Mouse (Mus musculus): ENCODE measurements around the gene Pef1. TPM values are rescaled to one million over a fixed set of nuclear protein-coding genes. Genes with fewer than 3 reads are reported as not detected.

Pef1 gene
- polyA plus RNA-seq, 1 experiment: 55.6 TPM

DNA sequence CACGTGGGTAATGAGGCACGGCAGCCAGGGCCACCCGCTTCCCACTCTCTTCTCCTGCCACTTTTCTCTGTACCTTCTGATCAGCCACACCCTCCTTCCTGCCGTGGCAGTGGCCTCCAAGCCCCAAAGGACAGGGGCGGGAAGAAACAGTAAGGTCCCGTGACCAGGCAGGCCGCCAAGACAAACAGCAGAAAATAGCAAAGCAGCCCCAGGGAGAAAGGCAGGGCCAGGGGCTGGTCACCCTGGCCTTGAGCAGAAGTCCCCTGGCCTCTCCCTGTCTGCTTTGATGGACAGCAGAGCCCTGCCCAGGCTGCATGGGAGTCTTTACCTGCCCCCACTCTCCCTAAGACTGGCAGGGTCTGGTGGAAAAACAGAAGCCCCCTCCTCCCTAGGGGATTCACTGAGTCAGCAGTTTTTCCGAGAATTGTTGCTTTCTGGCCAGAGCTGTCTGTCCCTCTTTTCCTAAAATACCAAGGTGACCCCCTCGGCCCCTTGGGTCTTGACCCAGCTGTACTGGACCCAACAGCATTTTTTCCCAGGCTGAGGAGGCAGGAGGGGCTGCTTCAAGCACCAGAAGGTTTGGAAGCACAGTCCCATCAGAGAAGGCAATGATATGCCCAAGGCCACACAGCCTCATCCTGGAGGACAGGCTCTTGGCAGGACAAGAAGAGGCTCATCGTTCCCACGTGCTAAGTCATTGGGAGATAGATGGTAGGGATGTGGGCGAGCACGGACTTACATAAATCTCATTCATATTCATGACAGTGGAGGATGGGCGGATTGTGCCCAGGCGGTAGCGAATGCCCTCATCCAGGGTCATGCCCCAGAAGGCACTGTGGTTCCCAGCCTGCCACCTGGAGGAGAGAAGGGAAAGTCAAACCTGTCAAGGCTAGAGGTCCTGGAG is 66.2 kb downstream of the Pef1 start:
- TF ChIP-seq POLR2A (IDR thresholded peaks at IDR 0.05; ENCODE audit: control insufficient read depth, low read depth, low read length) (no peak), CTCF (IDR thresholded peaks at IDR 0.05; ENCODE audit: control insufficient read depth, insufficient read depth, insufficient replicate concordance, low read depth, low read length) (peak; percentile 3; the same call in 1 of the 2 replicates)
- Histone ChIP-seq H3K4me3 (ENCODE audit: control insufficient read depth, low read depth, low read length) (no peak overlapping the region), H3K27ac (ENCODE audit: control insufficient read depth, insufficient read depth, low read depth, low read length) (peak overlapping the region; percentile 2; the same call in 1 of the 2 replicates), H3K27me3 (ENCODE audit: control insufficient read depth, insufficient read depth, low read length) (no peaks in the 10 kb centered on the region), H3K36me3 (ENCODE audit: control insufficient read depth, insufficient read depth, low read length) (no peaks in the 10 kb centered on the region), H3K4me1 (ENCODE audit: control insufficient read depth, insufficient read depth, low read length) (peaks cover 26% of the 10 kb centered on the region)

DNA sequence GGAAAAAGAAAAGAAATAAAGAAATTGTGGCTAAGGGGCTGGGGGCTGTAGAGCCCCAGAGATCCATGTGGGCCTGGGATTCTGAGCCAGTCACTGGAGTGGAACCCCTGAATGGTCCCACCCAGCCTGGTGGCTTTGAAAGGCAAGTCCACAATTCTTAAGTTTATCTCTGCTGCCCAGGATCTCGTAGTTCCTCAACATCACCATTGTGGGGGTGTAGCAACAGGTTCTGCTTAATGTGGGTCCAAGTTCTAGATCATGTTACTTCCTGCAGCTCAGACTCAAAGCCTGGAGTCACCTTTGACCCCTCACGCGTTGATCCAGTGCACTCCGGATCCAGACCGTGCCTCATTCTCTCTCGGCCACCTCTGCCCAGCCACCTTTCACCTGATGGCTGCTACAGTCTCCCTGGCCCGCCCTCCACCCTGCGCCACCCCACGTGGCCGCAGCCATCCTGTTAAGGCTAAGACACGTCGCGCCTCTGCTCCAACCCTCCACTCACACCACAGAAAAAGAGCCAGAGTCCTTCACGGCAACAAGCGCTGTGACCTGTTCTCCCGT is 67.1 kb downstream of the Pef1 start:
- no peak for TF ChIP-seq POLR2A (IDR thresholded peaks at IDR 0.05; ENCODE audit: control insufficient read depth, low read depth, low read length)
- TF ChIP-seq CTCF (IDR thresholded peaks at IDR 0.05; ENCODE audit: control insufficient read depth, insufficient read depth, insufficient replicate concordance, low read depth, low read length): no peak
- H3K4me1 ChIP-seq (ENCODE audit: control insufficient read depth, insufficient read depth, low read length): peaks cover 23% of the 10 kb centered on the region
- H3K27ac ChIP-seq (ENCODE audit: control insufficient read depth, insufficient read depth, low read depth, low read length): no peak overlapping the region
- no peaks in the 10 kb centered on the region for H3K27me3 ChIP-seq (ENCODE audit: control insufficient read depth, insufficient read depth, low read length)
- H3K4me3 ChIP-seq (ENCODE audit: control insufficient read depth, low read depth, low read length): no peak overlapping the region
- no peaks in the 10 kb centered on the region for H3K36me3 ChIP-seq (ENCODE audit: control insufficient read depth, insufficient read depth, low read length)

DNA sequence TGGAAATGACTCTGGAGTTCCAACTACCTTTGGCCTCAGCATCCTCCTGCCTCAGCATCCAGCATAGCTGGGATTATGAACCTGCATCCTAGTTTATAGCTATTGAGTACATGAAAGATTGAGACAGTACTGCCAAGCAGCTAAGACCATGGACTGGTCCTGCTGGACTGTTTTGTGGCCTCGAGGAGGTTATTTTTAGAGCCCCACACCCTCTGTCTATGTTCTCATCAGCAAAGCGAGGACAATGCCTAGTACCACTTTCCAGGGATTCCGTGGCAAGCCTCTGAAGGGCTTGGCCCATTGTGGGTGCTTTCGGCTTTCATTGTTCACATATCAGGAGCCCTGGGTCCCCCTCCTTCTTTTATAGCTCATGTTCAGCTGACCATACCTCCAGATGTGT is 68.0 kb downstream of the Pef1 start:
- Histone ChIP-seq H3K27ac (ENCODE audit: control insufficient read depth, insufficient read depth, low read depth, low read length) (no peak overlapping the region), H3K27me3 (ENCODE audit: control insufficient read depth, insufficient read depth, low read length) (no peaks in the 10 kb centered on the region), H3K36me3 (ENCODE audit: control insufficient read depth, insufficient read depth, low read length) (no peaks in the 10 kb centered on the region), H3K4me1 (ENCODE audit: control insufficient read depth, insufficient read depth, low read length) (peaks cover 32% of the 10 kb centered on the region), H3K4me3 (ENCODE audit: control insufficient read depth, low read depth, low read length) (no peak overlapping the region)
- no peak for TF ChIP-seq POLR2A (IDR thresholded peaks at IDR 0.05; ENCODE audit: control insufficient read depth, low read depth, low read length)
- TF ChIP-seq CTCF (IDR thresholded peaks at IDR 0.05; ENCODE audit: control insufficient read depth, insufficient read depth, insufficient replicate concordance, low read depth, low read length): no peak

DNA sequence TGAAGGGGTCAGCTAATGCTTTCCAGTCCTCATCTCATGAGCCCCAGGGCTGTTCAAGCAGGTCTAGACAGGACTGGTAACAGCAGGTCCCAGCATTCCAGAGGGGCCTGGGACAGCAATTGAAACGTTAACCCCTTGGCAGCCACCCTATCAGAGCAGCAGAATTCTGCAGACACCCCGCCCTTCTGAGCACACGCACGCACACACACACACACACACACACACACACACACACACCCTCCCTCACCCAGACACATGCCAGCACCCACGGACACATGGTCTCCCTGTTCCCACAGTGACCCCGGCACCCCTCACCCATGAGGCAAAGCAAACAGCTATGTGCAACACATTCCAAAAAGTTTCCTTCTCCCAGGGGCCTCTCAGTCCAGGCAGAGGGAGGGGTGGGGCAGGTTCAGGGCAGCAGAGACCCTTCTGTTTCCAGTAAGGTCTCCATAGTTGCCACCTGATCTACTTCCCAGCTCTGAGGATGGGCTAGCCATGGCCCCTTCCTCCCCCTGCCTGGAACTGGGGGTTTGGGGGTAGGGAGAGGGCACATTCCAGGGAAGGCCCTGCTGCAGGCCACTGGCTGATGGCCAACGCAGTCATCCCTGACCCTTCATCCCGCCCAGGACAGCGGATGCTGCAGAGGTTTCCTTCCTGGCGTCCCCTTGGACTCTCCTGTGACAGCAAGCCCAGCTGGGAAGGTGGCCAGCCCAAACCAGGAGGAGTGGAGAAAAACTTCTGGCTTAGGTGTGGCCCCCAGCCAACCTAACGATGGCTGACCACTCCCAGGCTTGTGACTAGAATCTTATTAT is 69.8 kb downstream of the Pef1 start:
- peaks cover 26% of the 10 kb centered on the region for H3K4me1 ChIP-seq (ENCODE audit: control insufficient read depth, insufficient read depth, low read length)
- no peaks in the 10 kb centered on the region for H3K27me3 ChIP-seq (ENCODE audit: control insufficient read depth, insufficient read depth, low read length)
- H3K27ac ChIP-seq (ENCODE audit: control insufficient read depth, insufficient read depth, low read depth, low read length): no peak overlapping the region
- H3K4me3 ChIP-seq (ENCODE audit: control insufficient read depth, low read depth, low read length): no peak overlapping the region
- TF ChIP-seq CTCF (IDR thresholded peaks at IDR 0.05; ENCODE audit: control insufficient read depth, insufficient read depth, insufficient replicate concordance, low read depth, low read length) (no peak), POLR2A (IDR thresholded peaks at IDR 0.05; ENCODE audit: control insufficient read depth, low read depth, low read length) (no peak)
- no peaks in the 10 kb centered on the region for H3K36me3 ChIP-seq (ENCODE audit: control insufficient read depth, insufficient read depth, low read length)

DNA sequence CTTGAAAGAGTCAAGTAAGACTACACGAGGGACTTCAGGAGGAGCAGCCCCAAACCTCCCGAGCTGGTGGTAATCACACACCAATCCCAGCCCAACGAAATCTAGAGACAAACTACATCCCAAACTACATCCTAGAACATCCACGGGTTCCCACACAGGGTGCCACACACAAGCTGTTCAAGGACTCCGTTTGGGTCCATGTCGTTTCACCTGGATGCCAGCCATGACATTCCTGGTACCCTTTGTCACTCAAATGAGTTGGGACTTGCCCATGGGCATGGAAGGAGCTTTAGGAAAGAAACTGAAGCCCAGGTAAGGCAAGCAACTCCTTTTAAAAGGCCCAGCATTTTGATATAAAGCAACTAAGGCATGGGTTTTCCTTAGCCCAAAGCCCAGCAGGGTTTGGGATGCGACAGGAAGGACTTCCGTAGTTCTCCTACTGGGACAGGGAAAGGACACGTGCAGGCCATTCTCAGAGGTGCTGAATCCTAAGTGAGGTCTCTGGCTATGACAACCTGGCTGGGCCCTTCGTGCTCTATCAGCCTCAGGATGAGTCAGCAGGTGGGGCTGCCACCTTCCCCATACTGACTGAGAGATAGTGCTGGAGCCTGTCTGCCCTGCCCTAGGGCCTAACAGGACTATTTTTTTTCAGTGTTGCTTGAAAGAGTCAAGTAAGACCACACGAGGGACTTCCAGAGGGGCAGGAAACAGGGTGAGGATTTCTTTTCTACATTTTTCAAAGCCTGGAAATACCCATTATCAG is 70.9 kb downstream of the Pef1 start:
- Histone ChIP-seq H3K4me3 (ENCODE audit: control insufficient read depth, low read depth, low read length) (no peak overlapping the region), H3K27ac (ENCODE audit: control insufficient read depth, insufficient read depth, low read depth, low read length) (no peak overlapping the region), H3K36me3 (ENCODE audit: control insufficient read depth, insufficient read depth, low read length) (no peaks in the 10 kb centered on the region), H3K4me1 (ENCODE audit: control insufficient read depth, insufficient read depth, low read length) (peaks cover 16% of the 10 kb centered on the region), H3K27me3 (ENCODE audit: control insufficient read depth, insufficient read depth, low read length) (no peaks in the 10 kb centered on the region)
- no peak for TF ChIP-seq POLR2A (IDR thresholded peaks at IDR 0.05; ENCODE audit: control insufficient read depth, low read depth, low read length)
- no peak for TF ChIP-seq CTCF (IDR thresholded peaks at IDR 0.05; ENCODE audit: control insufficient read depth, insufficient read depth, insufficient replicate concordance, low read depth, low read length)

DNA sequence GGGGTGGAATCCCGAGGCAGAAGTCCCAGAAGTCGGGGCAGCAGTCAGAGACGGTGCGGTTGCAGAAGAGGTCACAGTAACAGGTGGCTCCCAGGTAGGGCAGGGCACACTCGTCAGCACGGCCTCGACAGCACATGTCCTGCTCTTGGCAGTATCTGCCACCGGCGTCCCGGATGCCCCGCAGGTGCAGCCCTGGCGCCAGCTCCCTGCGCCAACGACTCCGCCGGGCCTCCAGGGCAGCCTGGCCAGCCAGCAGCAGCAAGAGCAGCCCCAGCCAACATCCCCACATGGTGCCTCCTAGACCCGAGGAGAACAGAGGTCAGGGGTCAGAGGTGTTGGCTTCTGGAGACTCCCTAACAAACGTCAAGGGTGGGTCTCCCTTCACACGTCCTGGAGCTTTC is 71.6 kb downstream of the Pef1 start:
- TF ChIP-seq CTCF (IDR thresholded peaks at IDR 0.05; ENCODE audit: control insufficient read depth, insufficient read depth, insufficient replicate concordance, low read depth, low read length): no peak
- no peak for TF ChIP-seq POLR2A (IDR thresholded peaks at IDR 0.05; ENCODE audit: control insufficient read depth, low read depth, low read length)
- Histone ChIP-seq H3K27ac (ENCODE audit: control insufficient read depth, insufficient read depth, low read depth, low read length) (no peak overlapping the region), H3K4me1 (ENCODE audit: control insufficient read depth, insufficient read depth, low read length) (peaks cover 16% of the 10 kb centered on the region), H3K36me3 (ENCODE audit: control insufficient read depth, insufficient read depth, low read length) (no peaks in the 10 kb centered on the region), H3K27me3 (ENCODE audit: control insufficient read depth, insufficient read depth, low read length) (no peaks in the 10 kb centered on the region), H3K4me3 (ENCODE audit: control insufficient read depth, low read depth, low read length) (no peak overlapping the region)

Data from testis, adult 2 months (tissue).